Mouse (Mus musculus) adrenal gland, adult 18-20 months (tissue): ENCODE results near the gene Snx11. TPM values are rescaled to one million over a fixed set of nuclear protein-coding genes. Genes with fewer than 3 reads are reported as not detected.
"Not testable (repeated sequence)": the region's sequence is repeated elsewhere in the genome, so short reads cannot be mapped to it uniquely, and the experiment has no call there.

Experiments used
- DNase-seq, 2 experiments: peaks; one replicate each; pipeline ENCODE4 v3.0.0; 2021 to 2022; ENCODE audit warnings: low spot score in 2 of 2
- long read RNA-seq, 2 experiments: library from polyadenylated mRNA; stranded (forward); transcript quantifications; one replicate each; pipeline ENCODE4 v2.0.0; 2021
- total RNA-seq, 2 experiments: library from RNA; stranded (reverse); gene quantifications; 1 replicate in 1 of 2; 2 replicates in 1 of 2; pipeline ENCODE4 v1.2.3; 2021

Gene Snx11
- total RNA-seq, result 10 to 100 TPM; 29.2 to 33.6 TPM
- long read RNA-seq, experiment 1, transcript Snx11-201 (9 exons, 2,551 nt), result minor isoform, 5 of 29 reads
- long read RNA-seq, experiment 1, transcript Snx11-202 (8 exons, 2,197 nt), result major isoform, 13 of 29 reads
- long read RNA-seq, experiment 1, partial matches to known transcripts, result 3 of 29 reads
- long read RNA-seq, experiment 1, other reads (novel, unspliced or antisense), result 8 of 29 reads
- long read RNA-seq, experiment 2, transcript Snx11-201 (9 exons, 2,551 nt), result minor isoform, 26 of 74 reads
- long read RNA-seq, experiment 2, transcript Snx11-202 (8 exons, 2,197 nt), result major isoform, 37 of 74 reads
- long read RNA-seq, experiment 2, partial matches to known transcripts, result 2 of 74 reads
- long read RNA-seq, experiment 2, other reads (novel, unspliced or antisense), result 9 of 74 reads

- peak; percentile 97 to 98 for DNase-seq
These were observed at the start of gene Snx11 for GRCm38 (mm10) chr11:96776968-96777962. TSS of gene Snx11 (minus strand) at chr11:96777559.

GRCm38 (mm10) chr11:96826481-96826880, 49.1 kb upstream of the Snx11 start:
- no peak for DNase-seq

- DNase-seq, result peak; percentile 58 to 75
These were observed 47.6 kb upstream of the Snx11 start for GRCm38 (mm10) chr11:96824783-96825495.

- peak; percentile 76 to 82 for DNase-seq
These were observed 46.8 kb upstream of the Snx11 start for GRCm38 (mm10) chr11:96823880-96824782.

- DNase-seq, result peak in 1 of 2 experiments; percentile 26
These were observed 46.1 kb upstream of the Snx11 start for GRCm38 (mm10) chr11:96823471-96823837.

- DNase-seq, result peak in 1 of 2 experiments; percentile 47
These were observed 45.5 kb upstream of the Snx11 start for GRCm38 (mm10) chr11:96822675-96823470.

- no peak for DNase-seq
These were observed 44.6 kb upstream of the Snx11 start for GRCm38 (mm10) chr11:96821956-96822355.

GRCm38 (mm10) chr11:96818128-96818710, 40.9 kb upstream of the Snx11 start:
- no peak for DNase-seq

- DNase-seq, result no peak
These were observed 39.6 kb upstream of the Snx11 start for GRCm38 (mm10) chr11:96816979-96817378.

GRCm38 (mm10) chr11:96816494-96816893, 39.1 kb upstream of the Snx11 start:
- DNase-seq, result no peak

- DNase-seq, result no peak
These were observed 38.5 kb upstream of the Snx11 start for GRCm38 (mm10) chr11:96815895-96816294.

- no peak for DNase-seq
These were observed 37.1 kb upstream of the Snx11 start for GRCm38 (mm10) chr11:96814443-96814842.

- DNase-seq, result no peak
These were observed 36.6 kb upstream of the Snx11 start for GRCm38 (mm10) chr11:96813920-96814319.

GRCm38 (mm10) chr11:96813455-96813854, 36.1 kb upstream of the Snx11 start:
- DNase-seq, result no peak

- DNase-seq, result not testable (repeated sequence)
These were observed 33.8 kb upstream of the Snx11 start for GRCm38 (mm10) chr11:96811188-96811587.

GRCm38 (mm10) chr11:96809562-96810235, 32.3 kb upstream of the Snx11 start:
- DNase-seq, result no peak

- DNase-seq, result no peak
These were observed 30.7 kb upstream of the Snx11 start for GRCm38 (mm10) chr11:96808066-96808465.

GRCm38 (mm10) chr11:96805606-96806005, 28.2 kb upstream of the Snx11 start:
- peak in 1 of 2 experiments; percentile 7 for DNase-seq
